Mouse (Mus musculus): Measurements from ENCODE around the gene Exoc4.

Exoc4 gene

DNA sequence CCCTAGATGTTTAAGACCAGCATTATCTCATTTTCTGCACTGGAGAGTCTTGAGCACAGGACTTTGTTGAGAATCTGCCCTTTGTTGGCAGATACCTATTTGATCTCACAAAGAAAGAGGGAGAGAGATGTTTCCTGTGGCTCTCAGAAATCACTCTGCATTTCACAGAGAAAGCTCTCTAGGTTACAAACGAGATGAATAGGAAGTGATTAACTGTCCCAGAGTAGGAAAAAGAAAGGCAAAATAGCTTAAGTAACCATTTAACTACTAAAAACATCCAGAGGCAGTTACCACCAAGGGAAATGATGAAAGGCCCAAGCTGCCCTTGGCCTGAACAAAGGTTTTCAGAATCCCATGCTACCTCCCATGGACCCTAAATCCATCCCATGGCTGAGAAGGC, 754.1 kb downstream of the Exoc4 start:
- in situ Hi-C loops (cut with MboI, MseI) = loop anchor here (10.0 kb wide), 1 partner anchor 1562 kb away; no protein-coding TSS in a partner anchor

DNA sequence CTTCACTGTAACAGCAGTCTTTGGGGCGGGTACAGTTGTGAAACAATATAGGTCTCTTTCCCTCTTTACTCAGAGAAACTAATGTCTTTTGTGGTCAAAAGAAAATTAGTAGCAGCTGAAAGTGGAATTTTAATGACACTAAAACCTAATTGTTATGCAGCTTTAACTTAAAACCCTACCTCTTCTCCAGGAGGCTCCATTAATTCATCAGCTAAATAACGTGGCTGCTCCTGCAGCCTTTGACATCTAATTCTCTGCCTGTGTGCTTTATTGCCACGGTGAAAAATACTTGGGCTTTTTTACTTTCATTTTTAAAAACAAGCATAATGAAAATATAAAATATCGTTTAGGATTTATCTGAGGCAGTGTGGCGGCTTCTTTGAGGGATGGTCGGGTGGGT, 764.6 kb downstream of the Exoc4 start:
- in situ Hi-C loops (cut with MboI, MseI) = no loop called here
